Mouse (Mus musculus) heart, embryonic 11.5 days (tissue): ENCODE results near the gene Sv2c. TPM values are rescaled to one million over a fixed set of nuclear protein-coding genes. Genes with fewer than 3 reads are reported as not detected.
A peak's percentile ranks its signal among the peaks of the same experiment; 100 is the strongest.

Experiments
- ATAC-seq: fragments of 200-750 bp; cut with Nextera tagmentation; replicated peaks from 2 replicates; pipeline ENCODE4 v1.8.0; 2017; ENCODE audit warnings: moderate library complexity; ENCODE audit not compliant: insufficient number of reproducible peaks, low FRiP score, low TSS enrichment
- H3K27ac ChIP-seq: fragments of 300-500 bp; sonication (generic); 2 replicates; pipeline ENCODE4 v1.5.1; 2014; ENCODE audit warnings: mild to moderate bottlenecking, low read depth, low read length
- H3K27me3 ChIP-seq: fragments of 300-500 bp; sonication (generic); 2 replicates; pipeline ENCODE4 v1.6.1; 2014; ENCODE audit warnings: mild to moderate bottlenecking, low read length, mixed read lengths; ENCODE audit not compliant: control insufficient read depth, insufficient read depth
- H3K36me3 ChIP-seq: fragments of 300-500 bp; sonication (generic); 2 replicates; pipeline ENCODE4 v1.6.1; 2014; ENCODE audit warnings: mild to moderate bottlenecking, low read length, moderate library complexity, mixed read lengths; ENCODE audit not compliant: control insufficient read depth, insufficient read depth
- H3K4me1 ChIP-seq: fragments of 300-500 bp; sonication (generic); 2 replicates; pipeline ENCODE4 v1.6.1; 2014; ENCODE audit warnings: low read length; ENCODE audit not compliant: control insufficient read depth, insufficient read depth
- H3K4me2 ChIP-seq: fragments of 300-500 bp; sonication (generic); 2 replicates; pipeline ENCODE4 v1.6.1; 2014; ENCODE audit warnings: mild to moderate bottlenecking, moderate library complexity
- H3K4me3 ChIP-seq: fragments of 300-500 bp; sonication (generic); 2 replicates; pipeline ENCODE4 v1.5.1; 2014; ENCODE audit warnings: low read depth, low read length
- H3K9ac ChIP-seq: fragments of 300-500 bp; sonication (generic); 2 replicates; pipeline ENCODE4 v1.6.1; 2014; ENCODE audit warnings: mild to moderate bottlenecking, low read depth, low read length, moderate library complexity
- H3K9me3 ChIP-seq: fragments of 300-500 bp; sonication (generic); replicated peaks from 2 replicates; pipeline ENCODE4 v1.6.1; 2016; ENCODE audit warnings: low read length; ENCODE audit not compliant: control insufficient read depth
- WGBS: fragments of 180-500 bp; shearing (Covaris S2); extraction: QIAGEN DNeasy Blood & Tissue Kit; methylation state at CpG from one replicate; pipeline ENCODE4 v1.1.7; 2014; ENCODE audit not compliant: insufficient replicate concordance; 5-methylcytosine and 5-hydroxymethylcytosine counted together
- polyA plus RNA-seq: library from polyadenylated mRNA; unstranded; fragments of >200 nt; fragmentation: Nextera tagmentation; extraction: Ambion mirVana; gene quantifications from 2 replicates; pipeline ENCODE4 v1.2.1, GENCODE M21; 2014

Gene Sv2c
- polyA plus RNA-seq, 1 experiment from 2014 or later = 0.69 TPM

DNA sequence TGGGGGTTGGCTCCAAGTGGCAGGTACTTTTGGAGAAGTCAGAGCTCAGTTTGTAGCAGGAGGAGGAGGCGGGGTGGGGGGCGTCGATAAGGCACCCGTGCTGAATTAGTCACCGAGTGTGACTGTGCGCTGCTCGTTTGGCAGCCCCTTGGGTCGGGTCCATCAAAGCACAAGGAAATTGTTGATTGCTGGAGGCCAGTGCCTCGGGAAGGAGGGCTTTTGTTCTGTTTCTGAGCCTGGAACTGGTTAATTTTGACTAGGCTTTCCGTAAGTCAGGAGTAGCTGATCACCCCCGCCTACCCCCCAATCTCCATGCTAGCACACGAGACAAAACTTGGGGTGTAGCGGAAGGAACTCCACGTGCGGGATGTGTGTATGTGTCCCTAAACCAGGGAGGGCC lies 456 bp upstream of the Sv2c start:
- H3K27me3 ChIP-seq = peaks cover 66% of the 10 kb centered on the region
- no peak overlapping the region for H3K9ac ChIP-seq
- H3K27ac ChIP-seq = no peak overlapping the region
- peak overlapping the region; percentile 89 for H3K4me2 ChIP-seq
- ATAC-seq = no peak
- no peaks in the 10 kb centered on the region for H3K9me3 ChIP-seq
- peak overlapping the region; percentile 49 for H3K4me3 ChIP-seq
- H3K36me3 ChIP-seq = no peaks in the 10 kb centered on the region
- WGBS = 0% methylated on average over 15 of the region's 15 CpGs
- 0 out of 2 replicates have a peak, but pooled peaks cover 4% of the 10 kb centered on the region for H3K4me1 ChIP-seq

DNA sequence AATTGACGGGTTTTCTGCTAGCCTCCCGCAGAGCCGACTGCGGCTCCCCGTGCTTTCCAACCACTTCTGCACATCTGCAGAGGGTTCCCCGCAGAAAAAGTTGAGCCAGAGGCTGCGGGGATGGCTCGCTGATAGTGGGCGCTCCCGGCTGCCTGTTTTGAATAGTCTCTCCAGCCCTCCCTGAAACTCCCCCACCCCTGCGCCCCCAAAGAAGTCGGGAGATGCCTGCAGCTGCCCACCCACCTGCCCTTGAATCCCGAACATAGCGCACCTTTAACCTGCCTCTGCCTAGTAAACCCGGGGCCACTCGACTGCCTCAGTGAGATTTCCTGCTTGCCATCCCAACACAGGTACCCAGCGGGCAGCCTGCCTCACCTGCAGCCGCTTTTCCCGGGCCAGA lies 466 bp downstream of the Sv2c start:
- 2% methylated on average over 19 of the region's 19 CpGs for WGBS

DNA sequence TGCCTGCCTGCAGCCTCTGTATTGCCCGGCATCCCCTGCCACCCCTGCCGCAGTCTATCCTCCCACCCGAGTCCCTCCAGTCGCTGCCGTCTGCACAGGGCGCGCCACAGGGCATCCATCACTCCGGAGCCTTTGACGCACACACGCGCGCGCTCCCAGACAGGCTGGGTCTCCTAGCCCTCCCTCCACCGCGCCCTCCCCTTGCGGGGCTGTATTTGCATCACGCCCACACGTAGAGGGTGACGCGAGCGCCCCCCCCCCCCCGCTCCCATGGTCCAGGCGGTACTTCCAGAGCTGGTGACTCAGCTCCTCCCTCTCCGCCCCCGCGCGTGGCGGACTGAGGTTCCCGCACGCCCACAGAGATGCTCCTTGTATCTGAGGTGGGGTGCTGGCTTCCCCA lies 1.3 kb downstream of the Sv2c start:
- ATAC-seq = 0 out of 2 replicates have a peak, but pooled peaks have one; percentile 26
- Histone ChIP-seq H3K9me3 (no peaks in the 10 kb centered on the region), H3K9ac (no peak overlapping the region), H3K4me2 (peak overlapping the region; percentile 89), H3K4me1 (0 out of 2 replicates have a peak, but pooled peaks cover 4% of the 10 kb centered on the region), H3K4me3 (peak overlapping the region; percentile 49), H3K27ac (no peak overlapping the region), H3K36me3 (no peaks in the 10 kb centered on the region), H3K27me3 (peaks cover 72% of the 10 kb centered on the region)
- 0% methylated on average over 22 of the region's 30 CpGs for WGBS

More for the DNA sequence above, 466 bp downstream of the Sv2c start:
- peaks cover 69% of the 10 kb centered on the region for H3K27me3 ChIP-seq
- no peak overlapping the region for H3K27ac ChIP-seq
- no peaks in the 10 kb centered on the region for H3K9me3 ChIP-seq
- no peak for ATAC-seq
- no peaks in the 10 kb centered on the region for H3K36me3 ChIP-seq
- 0 out of 2 replicates have a peak, but pooled peaks cover 4% of the 10 kb centered on the region for H3K4me1 ChIP-seq
- H3K9ac ChIP-seq = no peak overlapping the region
- H3K4me3 ChIP-seq = peak overlapping the region; percentile 49
- peak overlapping the region; percentile 89 for H3K4me2 ChIP-seq

DNA sequence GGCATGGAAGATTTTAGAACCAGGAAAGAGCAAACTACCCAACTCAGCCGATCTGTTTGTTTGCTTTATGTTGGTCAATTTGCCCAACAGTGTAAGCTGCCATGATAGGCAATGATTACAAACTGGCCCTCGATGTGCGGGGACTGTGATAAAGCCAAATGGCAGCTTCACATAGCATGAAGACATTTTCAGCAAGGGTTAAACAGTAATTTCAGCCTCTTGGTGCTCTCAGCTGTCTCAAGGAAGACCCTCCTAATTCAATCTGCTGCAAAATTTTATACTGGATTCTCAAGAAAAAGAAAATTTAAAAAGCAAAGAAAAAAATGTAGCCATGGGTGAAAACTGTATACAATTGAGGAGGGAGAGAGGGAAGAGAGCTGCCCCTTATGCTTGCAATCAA lies 3.3 kb downstream of the Sv2c start:
- no peak for ATAC-seq
- Histone ChIP-seq H3K27me3 (peaks cover 58% of the 10 kb centered on the region), H3K9ac (no peak overlapping the region), H3K4me1 (0 out of 2 replicates have a peak, but pooled peaks cover 4% of the 10 kb centered on the region), H3K4me3 (no peak overlapping the region), H3K9me3 (no peaks in the 10 kb centered on the region), H3K4me2 (no peak overlapping the region), H3K27ac (no peak overlapping the region), H3K36me3 (no peaks in the 10 kb centered on the region)
- WGBS = 67% methylated on average over 3 of the region's 3 CpGs

DNA sequence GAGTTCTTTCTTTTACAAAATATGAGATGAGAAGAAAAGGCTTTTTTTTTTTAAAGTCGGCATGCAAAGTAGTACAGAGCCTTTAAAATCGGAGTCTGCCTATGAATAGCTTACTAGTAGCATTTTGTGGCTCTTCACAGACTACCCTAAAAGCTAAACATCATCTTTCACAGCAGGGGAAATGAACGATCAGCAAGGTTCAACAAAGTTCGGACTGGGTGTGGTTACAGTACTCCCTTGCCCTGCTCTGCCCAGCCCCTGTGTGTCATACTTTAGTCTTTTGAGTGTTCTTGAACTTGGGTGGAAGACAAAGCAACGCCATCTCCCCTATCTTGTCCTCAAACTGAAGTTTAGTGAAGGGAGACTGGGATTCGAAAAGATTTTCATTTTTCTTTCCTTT lies 5.7 kb downstream of the Sv2c start:
- Histone ChIP-seq H3K4me1 (0 out of 2 replicates have a peak, but pooled peaks cover 4% of the 10 kb centered on the region), H3K27ac (no peak overlapping the region), H3K36me3 (no peaks in the 10 kb centered on the region), H3K9ac (no peak overlapping the region), H3K27me3 (peaks cover 34% of the 10 kb centered on the region), H3K9me3 (no peaks in the 10 kb centered on the region), H3K4me3 (no peak overlapping the region), H3K4me2 (no peak overlapping the region)
- WGBS = 75% methylated on average over 6 of the region's 6 CpGs
- no peak for ATAC-seq

DNA sequence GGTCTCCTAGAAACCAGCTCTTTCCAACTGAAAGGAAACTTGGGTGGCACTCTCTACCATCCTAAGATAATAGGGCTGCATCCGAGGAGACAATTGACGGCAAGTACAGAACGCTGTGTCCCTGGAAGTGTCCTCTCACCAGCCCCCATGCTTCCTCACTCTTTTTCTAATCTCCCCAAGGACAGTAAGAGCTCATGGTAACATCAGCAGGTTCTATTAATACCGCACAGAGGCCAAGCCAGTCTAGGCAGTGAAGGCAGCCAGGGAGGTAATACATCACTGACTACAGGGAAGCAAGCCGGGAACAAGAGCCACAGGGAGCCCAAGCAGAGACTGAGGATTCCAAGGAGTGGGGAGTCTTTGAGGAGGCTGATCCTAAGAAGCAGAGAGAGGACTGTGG lies 7.4 kb downstream of the Sv2c start:
- no peak overlapping the region for H3K4me2 ChIP-seq
- no peaks in the 10 kb centered on the region for H3K36me3 ChIP-seq
- no peaks in the 10 kb centered on the region for H3K9me3 ChIP-seq
- WGBS = 43% methylated on average over 5 of the region's 5 CpGs
- no peaks in the 10 kb centered on the region for H3K4me1 ChIP-seq
- no peak overlapping the region for H3K27ac ChIP-seq
- no peak for ATAC-seq
- peaks cover 18% of the 10 kb centered on the region for H3K27me3 ChIP-seq
- no peak overlapping the region for H3K4me3 ChIP-seq
- H3K9ac ChIP-seq = no peak overlapping the region

DNA sequence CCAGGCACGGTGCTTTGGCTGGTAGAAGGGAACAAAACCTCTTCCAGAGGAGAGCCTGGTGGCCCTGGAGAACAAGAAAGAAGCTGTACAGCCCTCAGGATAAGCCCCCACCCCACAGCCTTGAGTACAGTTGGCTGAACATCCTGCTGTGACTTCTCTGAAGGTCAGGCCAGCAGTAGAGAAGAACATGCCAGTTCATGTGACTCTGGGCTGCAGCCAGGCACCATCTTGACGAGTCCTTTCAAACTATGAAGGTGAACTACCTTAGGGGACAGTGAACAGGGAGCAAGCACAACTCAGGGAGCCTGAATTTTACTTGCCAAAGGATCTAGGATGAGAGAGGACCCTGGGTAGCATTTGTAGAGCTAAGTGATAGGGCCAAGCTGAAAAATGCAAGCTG lies 19.7 kb downstream of the Sv2c start:
- no peaks in the 10 kb centered on the region for H3K9me3 ChIP-seq
- H3K4me1 ChIP-seq = no peaks in the 10 kb centered on the region
- no peaks in the 10 kb centered on the region for H3K36me3 ChIP-seq
- no peak overlapping the region for H3K9ac ChIP-seq
- H3K4me3 ChIP-seq = no peak overlapping the region
- WGBS = 64% methylated on average over 2 of the region's 2 CpGs
- no peak overlapping the region for H3K27ac ChIP-seq
- no peak for ATAC-seq
- no peak overlapping the region for H3K4me2 ChIP-seq
- no peaks in the 10 kb centered on the region for H3K27me3 ChIP-seq

DNA sequence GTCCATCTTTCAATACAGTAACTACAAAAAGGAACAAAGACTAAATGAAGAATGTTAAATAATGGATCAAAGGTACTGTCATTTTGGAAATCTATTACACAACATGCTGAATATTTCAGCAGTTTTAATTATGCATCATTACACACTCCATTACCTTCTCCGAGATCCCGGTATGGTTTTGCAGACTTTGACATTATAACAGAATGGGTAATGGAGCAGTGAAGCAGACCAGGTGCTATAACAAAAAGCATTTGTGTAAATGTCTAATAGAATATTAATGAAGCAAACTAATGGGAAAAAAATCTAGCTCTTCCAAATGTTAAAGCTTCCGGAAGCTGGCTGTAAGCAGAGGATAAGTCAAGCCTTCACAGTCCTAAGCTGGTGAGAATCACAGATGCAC lies 21.6 kb downstream of the Sv2c start:
- H3K9me3 ChIP-seq = no peaks in the 10 kb centered on the region
- no peaks in the 10 kb centered on the region for H3K4me1 ChIP-seq
- no peak for ATAC-seq
- no peak overlapping the region for H3K27ac ChIP-seq
- 93% methylated on average over 3 of the region's 3 CpGs for WGBS
- no peak overlapping the region for H3K4me3 ChIP-seq
- no peak overlapping the region for H3K4me2 ChIP-seq
- no peak overlapping the region for H3K9ac ChIP-seq
- no peaks in the 10 kb centered on the region for H3K36me3 ChIP-seq
- no peaks in the 10 kb centered on the region for H3K27me3 ChIP-seq

DNA sequence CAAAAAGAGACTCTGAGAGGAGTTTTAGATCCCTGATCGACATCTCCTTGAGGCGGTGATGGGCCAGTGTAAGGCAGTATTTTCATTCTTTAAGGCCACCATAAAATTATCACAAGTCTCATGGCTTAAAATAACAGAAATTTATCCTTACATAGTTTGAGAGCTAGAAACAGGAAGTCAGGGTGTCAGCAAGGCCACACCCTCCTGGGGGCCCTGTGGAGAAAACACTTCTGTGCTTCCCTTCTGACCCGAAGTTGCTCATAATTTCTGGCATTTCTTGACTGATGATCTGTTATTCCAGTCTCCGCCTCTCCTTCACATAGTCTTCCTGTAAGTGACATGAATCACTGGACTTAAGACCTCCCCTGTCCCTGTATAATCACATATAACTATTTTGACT lies 26.0 kb downstream of the Sv2c start:
- WGBS = 72% methylated on average over 4 of the region's 4 CpGs
- H3K36me3 ChIP-seq = no peaks in the 10 kb centered on the region

More for the DNA sequence above, 26.0 kb downstream of the Sv2c start:
- H3K4me1 ChIP-seq = no peaks in the 10 kb centered on the region
- no peak overlapping the region for H3K9ac ChIP-seq
- H3K27ac ChIP-seq = no peak overlapping the region
- no peak overlapping the region for H3K4me2 ChIP-seq
- ATAC-seq = no peak
- no peak overlapping the region for H3K4me3 ChIP-seq
- no peaks in the 10 kb centered on the region for H3K9me3 ChIP-seq
- no peaks in the 10 kb centered on the region for H3K27me3 ChIP-seq
